Mouse (Mus musculus): ENCODE measurements around the gene Lrrc72. TPM values are rescaled to one million over a fixed set of nuclear protein-coding genes. Genes with fewer than 3 reads are reported as not detected.

Gene Lrrc72
- polyA plus RNA-seq, 1 experiment from 2014 or later = 0.26 TPM

GRCm38 (mm10) chr12:36241171-36241570, 12.0 kb downstream of the Lrrc72 start:
- no peak for ATAC-seq
- no peak overlapping the region for H3K4me3 ChIP-seq (ENCODE audit: low read depth, low read length)
- no peaks in the 10 kb centered on the region for H3K9me3 ChIP-seq (replicated peaks; ENCODE audit: control insufficient read depth, low read length, poor library complexity, severe bottlenecking)
- 83% methylated on average over 3 of the region's 3 CpGs for WGBS
- H3K27me3 ChIP-seq (ENCODE audit: control insufficient read depth, insufficient read depth, low read depth, low read length) = no peaks in the 10 kb centered on the region
- no peaks in the 10 kb centered on the region for H3K36me3 ChIP-seq (ENCODE audit: control insufficient read depth, insufficient read depth, low read length)
- H3K27ac ChIP-seq (ENCODE audit: low read length) = no peak overlapping the region
- H3K4me1 ChIP-seq (ENCODE audit: control insufficient read depth, insufficient read depth, low read length) = no peaks in the 10 kb centered on the region
- no peak overlapping the region for H3K4me2 ChIP-seq (ENCODE audit: low read length)
- no peak overlapping the region for H3K9ac ChIP-seq (ENCODE audit: low read depth, low read length)

- no peak for ATAC-seq
Observed at GRCm38 (mm10) chr12:36231386-36231785, 21.8 kb downstream of the Lrrc72 start.

GRCm38 (mm10) chr12:36224392-36224791, 28.8 kb downstream of the Lrrc72 start:
- Histone ChIP-seq H3K27me3 (ENCODE audit: control insufficient read depth, insufficient read depth, low read depth, low read length) (no peaks in the 10 kb centered on the region), H3K4me1 (ENCODE audit: control insufficient read depth, insufficient read depth, low read length) (no peaks in the 10 kb centered on the region), H3K4me2 (ENCODE audit: low read length) (no peak overlapping the region), H3K4me3 (ENCODE audit: low read depth, low read length) (no peak overlapping the region), H3K27ac (ENCODE audit: low read length) (no peak overlapping the region), H3K9ac (ENCODE audit: low read depth, low read length) (no peak overlapping the region), H3K36me3 (ENCODE audit: control insufficient read depth, insufficient read depth, low read length) (no peaks in the 10 kb centered on the region), H3K9me3 (replicated peaks; ENCODE audit: control insufficient read depth, low read length, poor library complexity, severe bottlenecking) (no peaks in the 10 kb centered on the region)
- 71% methylated on average over 4 of the region's 4 CpGs for WGBS
- no peak for ATAC-seq

More at GRCm38 (mm10) chr12:36231386-36231785, 21.8 kb downstream of the Lrrc72 start:
- H3K9me3 ChIP-seq (replicated peaks; ENCODE audit: control insufficient read depth, low read length, poor library complexity, severe bottlenecking) = no peaks in the 10 kb centered on the region; the same call in none of the 2 replicates
- H3K9ac ChIP-seq (ENCODE audit: low read depth, low read length) = no peak overlapping the region
- no peaks in the 10 kb centered on the region for H3K4me1 ChIP-seq (ENCODE audit: control insufficient read depth, insufficient read depth, low read length)
- no peak overlapping the region for H3K4me3 ChIP-seq (ENCODE audit: low read depth, low read length)
- WGBS = 82% methylated on average over 2 of the region's 2 CpGs
- H3K36me3 ChIP-seq (ENCODE audit: control insufficient read depth, insufficient read depth, low read length) = no peaks in the 10 kb centered on the region
- no peak overlapping the region for H3K4me2 ChIP-seq (ENCODE audit: low read length)
- no peaks in the 10 kb centered on the region for H3K27me3 ChIP-seq (ENCODE audit: control insufficient read depth, insufficient read depth, low read depth, low read length)
- H3K27ac ChIP-seq (ENCODE audit: low read length) = no peak overlapping the region

GRCm38 (mm10) chr12:36216905-36217304, 36.3 kb downstream of the Lrrc72 start:
- Histone ChIP-seq H3K36me3 (ENCODE audit: control insufficient read depth, insufficient read depth, low read length) (no peaks in the 10 kb centered on the region), H3K27me3 (ENCODE audit: control insufficient read depth, insufficient read depth, low read depth, low read length) (no peaks in the 10 kb centered on the region), H3K4me2 (ENCODE audit: low read length) (no peak overlapping the region), H3K27ac (ENCODE audit: low read length) (no peak overlapping the region), H3K9ac (ENCODE audit: low read depth, low read length) (no peak overlapping the region), H3K9me3 (replicated peaks; ENCODE audit: control insufficient read depth, low read length, poor library complexity, severe bottlenecking) (no peaks in the 10 kb centered on the region), H3K4me3 (ENCODE audit: low read depth, low read length) (no peak overlapping the region), H3K4me1 (ENCODE audit: control insufficient read depth, insufficient read depth, low read length) (no peaks in the 10 kb centered on the region; the same call in 1 of the 2 replicates)
- 82% methylated on average over 10 of the region's 10 CpGs for WGBS
- no peak for ATAC-seq

GRCm38 (mm10) chr12:36216230-36216629, 37.0 kb downstream of the Lrrc72 start:
- Histone ChIP-seq H3K9ac (ENCODE audit: low read depth, low read length) (no peak overlapping the region), H3K4me3 (ENCODE audit: low read depth, low read length) (no peak overlapping the region), H3K4me2 (ENCODE audit: low read length) (no peak overlapping the region), H3K27me3 (ENCODE audit: control insufficient read depth, insufficient read depth, low read depth, low read length) (no peaks in the 10 kb centered on the region), H3K36me3 (ENCODE audit: control insufficient read depth, insufficient read depth, low read length) (no peaks in the 10 kb centered on the region), H3K9me3 (replicated peaks; ENCODE audit: control insufficient read depth, low read length, poor library complexity, severe bottlenecking) (no peaks in the 10 kb centered on the region), H3K27ac (ENCODE audit: low read length) (no peak overlapping the region), H3K4me1 (ENCODE audit: control insufficient read depth, insufficient read depth, low read length) (no peaks in the 10 kb centered on the region; the same call in 1 of the 2 replicates)
- WGBS = 67% methylated on average over 4 of the region's 4 CpGs
- ATAC-seq = peak; percentile 54; the same call in 1 of the 2 replicates

GRCm38 (mm10) chr12:36215149-36215480, 38.1 kb downstream of the Lrrc72 start:
- peak; percentile 84 for ATAC-seq
- 0% methylated on average over 1 of the region's 1 CpGs for WGBS
- Histone ChIP-seq H3K9ac (ENCODE audit: low read depth, low read length) (no peak overlapping the region), H3K4me2 (ENCODE audit: low read length) (no peak overlapping the region), H3K27ac (ENCODE audit: low read length) (no peak overlapping the region), H3K36me3 (ENCODE audit: control insufficient read depth, insufficient read depth, low read length) (no peaks in the 10 kb centered on the region), H3K9me3 (replicated peaks; ENCODE audit: control insufficient read depth, low read length, poor library complexity, severe bottlenecking) (no peaks in the 10 kb centered on the region), H3K4me1 (ENCODE audit: control insufficient read depth, insufficient read depth, low read length) (no peaks in the 10 kb centered on the region; the same call in 1 of the 2 replicates), H3K27me3 (ENCODE audit: control insufficient read depth, insufficient read depth, low read depth, low read length) (no peaks in the 10 kb centered on the region), H3K4me3 (ENCODE audit: low read depth, low read length) (no peak overlapping the region)

- 54% methylated on average over 8 of the region's 8 CpGs for WGBS
- H3K4me2 ChIP-seq (ENCODE audit: low read length) = no peak overlapping the region
- peak; percentile 44; the same call in 1 of the 2 replicates for ATAC-seq
- no peak overlapping the region for H3K27ac ChIP-seq (ENCODE audit: low read length)
- H3K4me1 ChIP-seq (ENCODE audit: control insufficient read depth, insufficient read depth, low read length) = no peaks in the 10 kb centered on the region; the same call in 1 of the 2 replicates
- no peaks in the 10 kb centered on the region for H3K36me3 ChIP-seq (ENCODE audit: control insufficient read depth, insufficient read depth, low read length)
- H3K27me3 ChIP-seq (ENCODE audit: control insufficient read depth, insufficient read depth, low read depth, low read length) = no peaks in the 10 kb centered on the region
- no peaks in the 10 kb centered on the region for H3K9me3 ChIP-seq (replicated peaks; ENCODE audit: control insufficient read depth, low read length, poor library complexity, severe bottlenecking)
- no peak overlapping the region for H3K4me3 ChIP-seq (ENCODE audit: low read depth, low read length)
- H3K9ac ChIP-seq (ENCODE audit: low read depth, low read length) = no peak overlapping the region
Observed at GRCm38 (mm10) chr12:36214389-36215148, 38.6 kb downstream of the Lrrc72 start.

GRCm38 (mm10) chr12:36210096-36210495, 43.1 kb downstream of the Lrrc72 start:
- ATAC-seq = no peak
- no peaks in the 10 kb centered on the region for H3K27me3 ChIP-seq (ENCODE audit: control insufficient read depth, insufficient read depth, low read depth, low read length)
- H3K9me3 ChIP-seq (replicated peaks; ENCODE audit: control insufficient read depth, low read length, poor library complexity, severe bottlenecking) = no peaks in the 10 kb centered on the region

GRCm38 (mm10) chr12:36208456-36208855, 44.7 kb downstream of the Lrrc72 start:
- Histone ChIP-seq H3K27ac (ENCODE audit: low read length) (peak overlapping the region; percentile 26; the same call in 1 of the 2 replicates), H3K4me1 (ENCODE audit: control insufficient read depth, insufficient read depth, low read length) (peaks cover 15% of the 10 kb centered on the region), H3K4me2 (ENCODE audit: low read length) (peak overlapping the region; percentile 48), H3K9me3 (replicated peaks; ENCODE audit: control insufficient read depth, low read length, poor library complexity, severe bottlenecking) (no peaks in the 10 kb centered on the region), H3K9ac (ENCODE audit: low read depth, low read length) (no peak overlapping the region), H3K27me3 (ENCODE audit: control insufficient read depth, insufficient read depth, low read depth, low read length) (no peaks in the 10 kb centered on the region), H3K4me3 (ENCODE audit: low read depth, low read length) (peak overlapping the region; percentile 22), H3K36me3 (ENCODE audit: control insufficient read depth, insufficient read depth, low read length) (no peaks in the 10 kb centered on the region)
- 62% methylated on average over 19 of the region's 19 CpGs for WGBS
- ATAC-seq = peak; percentile 15; the same call in 1 of the 2 replicates

More at GRCm38 (mm10) chr12:36210096-36210495, 43.1 kb downstream of the Lrrc72 start:
- 59% methylated on average over 4 of the region's 4 CpGs for WGBS
- no peak overlapping the region for H3K9ac ChIP-seq (ENCODE audit: low read depth, low read length)
- H3K4me3 ChIP-seq (ENCODE audit: low read depth, low read length) = no peak overlapping the region
- H3K4me1 ChIP-seq (ENCODE audit: control insufficient read depth, insufficient read depth, low read length) = peaks cover 15% of the 10 kb centered on the region
- H3K4me2 ChIP-seq (ENCODE audit: low read length) = no peak overlapping the region
- no peaks in the 10 kb centered on the region for H3K36me3 ChIP-seq (ENCODE audit: control insufficient read depth, insufficient read depth, low read length)
- H3K27ac ChIP-seq (ENCODE audit: low read length) = no peak overlapping the region
